Mouse (Mus musculus) MEL (cell line): Measurements from ENCODE around the gene 2700049A03Rik.

ENCODE experiments used
- HCFC1 ChIP-seq: IDR thresholded peaks from 2 replicates; pipeline ENCODE4 v1.6.1; 2012; ENCODE audit warnings: low read depth, mild to moderate bottlenecking, inconsistent platforms, low read length, improper control_type of control experiment, moderate library complexity
- TCF12 ChIP-seq: IDR thresholded peaks from 2 replicates; pipeline ENCODE4 v1.6.1; 2014; ENCODE audit warnings: low read depth, mild to moderate bottlenecking, inconsistent platforms, low read length, improper control_type of control experiment, moderate library complexity

GRCm38 (mm10) chr12:71148801-71149200, 12.2 kb downstream of the 2700049A03Rik start:
- no peak for TF ChIP-seq TCF12
- no peak for TF ChIP-seq HCFC1
